Mouse (Mus musculus): ENCODE measurements at regions not wholly inside any gene's neighbourhood (a gene's known extent, or its start where the extent isn't known, plus 50 kb on each side); places are given as distances from the start of the nearest gene placed in this dataset.

DNA sequence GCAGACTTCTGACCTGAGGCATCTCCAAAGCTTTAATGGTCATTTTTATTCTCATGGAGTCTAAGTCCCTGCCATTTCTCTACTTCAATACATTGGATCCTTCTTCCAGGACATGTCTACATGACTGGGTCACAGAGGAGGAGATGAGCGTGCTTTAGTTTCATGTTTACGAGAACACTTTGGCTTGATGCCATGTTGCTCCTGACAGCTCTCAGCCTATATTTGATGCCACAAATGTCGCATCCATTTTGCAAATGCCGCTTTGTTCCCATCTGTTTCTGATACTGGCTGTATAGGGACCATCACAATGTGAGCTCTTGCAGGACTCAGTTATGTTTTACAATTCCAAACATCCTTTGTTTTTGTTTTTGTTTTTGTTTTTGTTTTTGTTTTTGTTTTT lies 713.2 kb upstream of the Sox9 start:
- WGBS = 90% methylated on average over 4 of the region's 4 CpGs

GRCm38 (mm10) chr11:112071571-112071970 lies 710.5 kb upstream of the Sox9 start:
- 73% methylated on average over 7 of the region's 7 CpGs for WGBS
- H3K4me1 ChIP-seq (ENCODE audit: control insufficient read depth, insufficient read depth, insufficient read length) = no peaks in the 10 kb centered on the region
- no peak overlapping the region for H3K27ac ChIP-seq (ENCODE audit: insufficient read depth, low read length)
- H3K36me3 ChIP-seq (ENCODE audit: control insufficient read depth, insufficient read depth, low read length) = no peaks in the 10 kb centered on the region
- no peak overlapping the region for H3K4me3 ChIP-seq (ENCODE audit: extremely low read depth, insufficient read depth, insufficient read length)
- no peak for DNase-seq (ENCODE audit: low read depth in 1 of 2, low spot score in 2 of 2)
- no peaks in the 10 kb centered on the region for H3K27me3 ChIP-seq (ENCODE audit: control insufficient read depth, insufficient read depth, low read length)
- no peak for TF ChIP-seq POLR2A (IDR thresholded peaks at IDR 0.05; ENCODE audit: low read depth, low read length)
- TF ChIP-seq CTCF (IDR thresholded peaks at IDR 0.05; ENCODE audit: extremely low read depth, insufficient read depth, insufficient read length, insufficient replicate concordance) = no peak

More for the DNA sequence above, 713.2 kb upstream of the Sox9 start:
- H3K36me3 ChIP-seq (ENCODE audit: control insufficient read depth, insufficient read depth, low read length) = no peaks in the 10 kb centered on the region
- DNase-seq (ENCODE audit: low read depth in 1 of 2, low spot score in 2 of 2) = no peak
- TF ChIP-seq POLR2A (IDR thresholded peaks at IDR 0.05; ENCODE audit: low read depth, low read length) = no peak
- no peak for TF ChIP-seq CTCF (IDR thresholded peaks at IDR 0.05; ENCODE audit: extremely low read depth, insufficient read depth, insufficient read length, insufficient replicate concordance)
- no peak overlapping the region for H3K4me3 ChIP-seq (ENCODE audit: extremely low read depth, insufficient read depth, insufficient read length)
- H3K4me1 ChIP-seq (ENCODE audit: control insufficient read depth, insufficient read depth, insufficient read length) = no peaks in the 10 kb centered on the region
- no peak overlapping the region for H3K27ac ChIP-seq (ENCODE audit: insufficient read depth, low read length)
- H3K27me3 ChIP-seq (ENCODE audit: control insufficient read depth, insufficient read depth, low read length) = no peaks in the 10 kb centered on the region

DNA sequence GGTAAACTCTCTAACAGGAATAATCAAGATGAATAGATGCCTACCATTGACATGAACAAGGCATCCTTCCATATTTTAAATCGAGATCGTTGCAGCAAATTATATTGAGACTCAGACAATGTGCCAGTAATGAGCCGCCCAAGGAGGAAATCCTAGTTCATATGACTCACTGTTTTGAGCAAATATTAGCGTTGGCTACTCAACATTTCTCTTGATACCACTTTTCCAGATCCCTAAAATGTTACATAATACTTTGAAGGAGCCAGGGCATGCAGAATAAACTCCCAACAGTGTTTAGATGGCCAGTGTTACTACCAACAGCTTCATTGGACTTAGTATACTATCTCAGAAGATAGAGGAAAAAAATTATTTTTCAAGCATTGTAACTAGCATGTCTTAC lies 700.6 kb upstream of the Sox9 start:
- no peak for DNase-seq (ENCODE audit: low read depth in 1 of 2, low spot score in 2 of 2)
- H3K4me1 ChIP-seq (ENCODE audit: control insufficient read depth, insufficient read depth, insufficient read length) = no peaks in the 10 kb centered on the region
- TF ChIP-seq POLR2A (IDR thresholded peaks at IDR 0.05; ENCODE audit: low read depth, low read length) = no peak
- TF ChIP-seq CTCF (IDR thresholded peaks at IDR 0.05; ENCODE audit: extremely low read depth, insufficient read depth, insufficient read length, insufficient replicate concordance) = no peak
- H3K27ac ChIP-seq (ENCODE audit: insufficient read depth, low read length) = no peak overlapping the region
- H3K27me3 ChIP-seq (ENCODE audit: control insufficient read depth, insufficient read depth, low read length) = no peaks in the 10 kb centered on the region
- H3K36me3 ChIP-seq (ENCODE audit: control insufficient read depth, insufficient read depth, low read length) = no peaks in the 10 kb centered on the region
- H3K4me3 ChIP-seq (ENCODE audit: extremely low read depth, insufficient read depth, insufficient read length) = no peak overlapping the region
- WGBS = 83% methylated on average over 4 of the region's 4 CpGs

DNA sequence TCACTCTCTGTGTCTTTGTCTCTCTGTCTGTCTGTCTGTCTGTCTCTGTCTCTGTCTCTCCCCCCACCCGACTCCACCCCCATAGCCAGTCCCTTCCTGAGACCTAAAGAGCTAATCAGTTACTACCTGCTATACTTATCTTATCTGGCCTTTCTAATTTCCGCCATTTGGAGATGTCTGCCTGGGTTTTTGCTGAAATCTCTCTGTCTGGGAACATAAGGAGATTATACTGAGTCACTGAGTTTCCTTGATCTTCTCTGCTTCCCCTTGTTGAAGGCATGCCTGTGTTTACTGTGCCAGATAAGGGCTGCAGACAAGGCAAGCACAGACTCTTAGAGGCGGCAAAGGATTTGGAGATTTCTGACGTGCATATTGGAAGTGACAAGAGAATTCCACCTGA lies 699.0 kb upstream of the Sox9 start:
- WGBS = 51% methylated on average over 4 of the region's 4 CpGs
- H3K27me3 ChIP-seq (ENCODE audit: control insufficient read depth, insufficient read depth, low read length) = no peaks in the 10 kb centered on the region

DNA sequence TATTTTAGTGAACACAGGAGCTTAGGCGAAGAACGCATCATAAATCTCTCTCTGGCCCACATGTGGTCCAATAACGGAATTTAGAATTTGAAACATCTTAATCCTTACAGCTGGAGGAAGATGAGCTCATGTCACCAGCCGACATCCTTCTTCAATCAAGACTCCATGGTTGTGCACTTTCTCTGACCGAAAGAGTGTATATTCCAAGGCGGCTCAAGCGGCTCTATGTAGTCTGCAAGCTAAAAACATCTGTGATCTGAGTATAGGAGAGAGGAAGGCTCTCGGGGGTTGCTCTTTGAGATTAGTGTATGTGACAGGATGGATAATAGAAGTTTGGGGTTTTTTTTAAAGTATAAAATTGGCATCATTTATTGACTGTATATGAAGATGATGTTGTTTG lies 689.9 kb upstream of the Sox9 start:
- TF ChIP-seq POLR2A (IDR thresholded peaks at IDR 0.05; ENCODE audit: low read depth, low read length) (no peak), CTCF (IDR thresholded peaks at IDR 0.05; ENCODE audit: extremely low read depth, insufficient read depth, insufficient read length, insufficient replicate concordance) (no peak)
- WGBS = 91% methylated on average over 8 of the region's 8 CpGs
- H3K4me3 ChIP-seq (ENCODE audit: extremely low read depth, insufficient read depth, insufficient read length) = no peak overlapping the region
- no peak overlapping the region for H3K27ac ChIP-seq (ENCODE audit: insufficient read depth, low read length)
- no peaks in the 10 kb centered on the region for H3K27me3 ChIP-seq (ENCODE audit: control insufficient read depth, insufficient read depth, low read length)
- DNase-seq (ENCODE audit: low read depth in 1 of 2, low spot score in 2 of 2) = no peak
- no peaks in the 10 kb centered on the region for H3K36me3 ChIP-seq (ENCODE audit: control insufficient read depth, insufficient read depth, low read length)
- no peaks in the 10 kb centered on the region for H3K4me1 ChIP-seq (ENCODE audit: control insufficient read depth, insufficient read depth, insufficient read length)

More for the DNA sequence above, 699.0 kb upstream of the Sox9 start:
- H3K36me3 ChIP-seq (ENCODE audit: control insufficient read depth, insufficient read depth, low read length) = no peaks in the 10 kb centered on the region
- no peak overlapping the region for H3K27ac ChIP-seq (ENCODE audit: insufficient read depth, low read length)
- DNase-seq (ENCODE audit: low read depth in 1 of 2, low spot score in 2 of 2) = no peak
- no peak for TF ChIP-seq CTCF (IDR thresholded peaks at IDR 0.05; ENCODE audit: extremely low read depth, insufficient read depth, insufficient read length, insufficient replicate concordance)
- no peak for TF ChIP-seq POLR2A (IDR thresholded peaks at IDR 0.05; ENCODE audit: low read depth, low read length)
- no peak overlapping the region for H3K4me3 ChIP-seq (ENCODE audit: extremely low read depth, insufficient read depth, insufficient read length)
- H3K4me1 ChIP-seq (ENCODE audit: control insufficient read depth, insufficient read depth, insufficient read length) = no peaks in the 10 kb centered on the region

DNA sequence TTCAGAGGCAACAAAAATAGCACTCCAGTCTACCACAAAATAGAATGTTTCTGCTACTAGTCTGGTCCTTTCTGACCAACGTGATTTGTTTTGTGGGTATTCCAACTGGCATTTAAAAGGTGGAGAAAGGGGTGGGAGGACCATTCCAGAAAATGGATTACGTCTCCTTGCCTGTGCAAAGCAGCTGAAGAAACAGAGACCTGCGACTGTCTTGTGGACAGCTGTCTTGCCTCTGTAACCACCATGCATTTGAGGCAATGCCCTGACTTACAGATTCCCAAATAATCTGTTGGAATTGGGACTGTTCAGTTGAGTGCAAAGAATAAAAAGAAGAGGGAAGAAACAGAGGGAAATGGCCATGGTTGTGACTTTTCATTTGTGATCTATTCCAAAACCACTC lies 687.0 kb upstream of the Sox9 start:
- 83% methylated on average over 3 of the region's 3 CpGs for WGBS

GRCm38 (mm10) chr11:112098161-112098560 lies 683.9 kb upstream of the Sox9 start:
- no peak for DNase-seq (ENCODE audit: low read depth in 1 of 2, low spot score in 2 of 2)
- no peaks in the 10 kb centered on the region for H3K4me1 ChIP-seq (ENCODE audit: control insufficient read depth, insufficient read depth, insufficient read length)
- no peak for TF ChIP-seq POLR2A (IDR thresholded peaks at IDR 0.05; ENCODE audit: low read depth, low read length)
- TF ChIP-seq CTCF (IDR thresholded peaks at IDR 0.05; ENCODE audit: extremely low read depth, insufficient read depth, insufficient read length, insufficient replicate concordance) = no peak
- H3K36me3 ChIP-seq (ENCODE audit: control insufficient read depth, insufficient read depth, low read length) = no peaks in the 10 kb centered on the region
- 89% methylated on average over 1 of the region's 1 CpGs for WGBS
- H3K27me3 ChIP-seq (ENCODE audit: control insufficient read depth, insufficient read depth, low read length) = no peaks in the 10 kb centered on the region
- no peak overlapping the region for H3K27ac ChIP-seq (ENCODE audit: insufficient read depth, low read length)
- no peak overlapping the region for H3K4me3 ChIP-seq (ENCODE audit: extremely low read depth, insufficient read depth, insufficient read length)

More for the DNA sequence above, 687.0 kb upstream of the Sox9 start:
- Histone ChIP-seq H3K4me1 (ENCODE audit: control insufficient read depth, insufficient read depth, insufficient read length) (no peaks in the 10 kb centered on the region), H3K27me3 (ENCODE audit: control insufficient read depth, insufficient read depth, low read length) (no peaks in the 10 kb centered on the region), H3K4me3 (ENCODE audit: extremely low read depth, insufficient read depth, insufficient read length) (no peak overlapping the region), H3K27ac (ENCODE audit: insufficient read depth, low read length) (no peak overlapping the region), H3K36me3 (ENCODE audit: control insufficient read depth, insufficient read depth, low read length) (no peaks in the 10 kb centered on the region)
- TF ChIP-seq POLR2A (IDR thresholded peaks at IDR 0.05; ENCODE audit: low read depth, low read length) (no peak), CTCF (IDR thresholded peaks at IDR 0.05; ENCODE audit: extremely low read depth, insufficient read depth, insufficient read length, insufficient replicate concordance) (no peak)
- no peak for DNase-seq (ENCODE audit: low read depth in 1 of 2, low spot score in 2 of 2)

Measured in spleen, adult 2 months (tissue).